Mouse (Mus musculus): ENCODE measurements around the gene Uba7. TPM values are rescaled to one million over a fixed set of nuclear protein-coding genes. Genes with fewer than 3 reads are reported as not detected.

The Uba7 gene
- 76.8 and 118 TPM in 2 replicates for polyA plus RNA-seq (2012; ENCODE audit: low replicate concordance)

DNA sequence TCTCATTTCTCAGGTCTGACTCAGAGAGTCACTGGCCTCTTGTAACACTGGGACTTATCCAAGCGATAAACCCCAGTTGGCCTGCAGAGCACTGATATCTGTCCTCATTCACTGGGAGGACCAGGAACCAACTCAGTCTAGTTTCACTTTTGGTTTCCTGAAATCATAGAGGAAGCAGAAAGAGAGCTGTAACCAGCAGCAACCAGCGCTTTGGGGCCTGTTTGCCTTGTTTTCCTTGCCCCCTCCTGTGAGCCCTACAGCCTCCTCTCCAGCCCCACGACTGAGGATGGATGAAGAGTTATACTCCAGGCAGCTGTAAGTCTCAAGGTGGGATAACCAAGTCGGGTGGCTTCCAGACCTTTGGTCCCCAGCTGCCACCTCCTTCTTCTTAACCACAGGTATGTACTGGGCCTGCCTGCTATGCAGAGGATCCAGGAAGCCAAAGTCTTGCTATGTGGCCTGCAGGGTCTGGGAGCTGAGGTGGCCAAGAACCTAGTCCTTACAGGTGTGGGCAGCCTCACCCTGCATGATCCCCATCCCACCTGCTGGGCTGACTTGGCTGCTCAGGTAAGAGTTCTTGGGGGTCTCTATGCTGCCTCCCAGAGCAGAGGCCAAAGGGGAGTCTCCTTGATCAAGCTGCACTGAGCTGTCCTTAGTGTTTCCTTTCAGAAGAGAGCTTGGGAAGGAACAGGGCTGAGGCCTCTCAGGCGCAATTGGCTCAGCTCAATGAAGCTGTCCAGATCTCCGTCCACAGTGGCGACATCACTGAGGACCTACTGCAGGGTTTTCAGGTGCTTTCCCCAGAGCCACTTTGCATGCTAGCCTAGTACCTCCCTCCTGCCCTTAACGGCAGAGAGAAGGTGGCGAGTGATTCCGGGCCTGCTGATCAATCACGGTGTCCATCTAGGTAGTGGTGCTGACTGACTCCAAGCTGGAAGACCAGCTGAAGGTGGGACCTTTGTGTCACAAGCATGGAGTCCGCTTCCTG, at the start of gene Uba7:
Uba7 (plus strand) TSS at position 107 of the 988 bp plus-strand sequence.

GRCm38 (mm10) chr9:107928169-107928568, 47.1 kb upstream of the Uba7 start, which contains the start of gene Actl11:
Gene Actl11, plus strand, starts transcription at chr9:107928469.

GRCm38 (mm10) chr9:107935374-107935773, 39.9 kb upstream of the Uba7 start, which contains the start of gene Camkv:
Gene Camkv, plus strand, starts transcription at chr9:107935674.

GRCm38 (mm10) chr9:107949922-107950235, 25.4 kb upstream of the Uba7 start, which contains the start of gene Traip:
Gene Traip, plus strand, starts transcription at chr9:107950136.

GRCm38 (mm10) chr9:107982681-107983346, 7.5 kb downstream of the Uba7 start, which contains the start of gene Gm20661:
Gene Gm20661, plus strand, starts transcription at chr9:107983058.

GRCm38 (mm10) chr9:107985131-107986119, 10.1 kb downstream of the Uba7 start, which contains the start of gene Inka1:
Gene Inka1, minus strand, starts transcription at chr9:107985879.

GRCm38 (mm10) chr9:107992197-107992596, 16.9 kb downstream of the Uba7 start, which contains the start of gene Cdhr4:
Gene Cdhr4, plus strand, starts transcription at chr9:107992497.

DNA sequence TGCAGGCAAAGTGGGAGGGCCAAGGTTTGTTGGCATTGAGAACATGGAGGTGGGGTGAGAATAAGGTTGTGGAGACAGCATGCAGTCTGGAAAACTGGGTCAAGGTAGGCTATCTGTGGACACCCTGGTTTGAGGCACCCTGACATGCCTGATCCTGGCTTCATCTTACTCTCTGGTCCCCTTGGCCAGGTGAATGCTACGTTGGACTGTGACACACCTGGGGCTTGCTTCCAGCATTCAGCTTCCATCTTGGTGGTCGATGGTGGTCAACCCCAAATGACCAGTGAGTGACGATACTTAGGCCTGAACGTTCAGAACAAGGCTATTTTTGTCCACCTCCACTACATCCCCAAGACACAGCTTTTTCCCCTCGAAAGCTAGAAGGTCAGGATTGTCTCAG, 20.7 kb downstream of the Uba7 start, which contains the start of gene Gm20662:
Gm20662 (plus strand) TSS at position 301 of the 400 bp plus-strand sequence.

DNA sequence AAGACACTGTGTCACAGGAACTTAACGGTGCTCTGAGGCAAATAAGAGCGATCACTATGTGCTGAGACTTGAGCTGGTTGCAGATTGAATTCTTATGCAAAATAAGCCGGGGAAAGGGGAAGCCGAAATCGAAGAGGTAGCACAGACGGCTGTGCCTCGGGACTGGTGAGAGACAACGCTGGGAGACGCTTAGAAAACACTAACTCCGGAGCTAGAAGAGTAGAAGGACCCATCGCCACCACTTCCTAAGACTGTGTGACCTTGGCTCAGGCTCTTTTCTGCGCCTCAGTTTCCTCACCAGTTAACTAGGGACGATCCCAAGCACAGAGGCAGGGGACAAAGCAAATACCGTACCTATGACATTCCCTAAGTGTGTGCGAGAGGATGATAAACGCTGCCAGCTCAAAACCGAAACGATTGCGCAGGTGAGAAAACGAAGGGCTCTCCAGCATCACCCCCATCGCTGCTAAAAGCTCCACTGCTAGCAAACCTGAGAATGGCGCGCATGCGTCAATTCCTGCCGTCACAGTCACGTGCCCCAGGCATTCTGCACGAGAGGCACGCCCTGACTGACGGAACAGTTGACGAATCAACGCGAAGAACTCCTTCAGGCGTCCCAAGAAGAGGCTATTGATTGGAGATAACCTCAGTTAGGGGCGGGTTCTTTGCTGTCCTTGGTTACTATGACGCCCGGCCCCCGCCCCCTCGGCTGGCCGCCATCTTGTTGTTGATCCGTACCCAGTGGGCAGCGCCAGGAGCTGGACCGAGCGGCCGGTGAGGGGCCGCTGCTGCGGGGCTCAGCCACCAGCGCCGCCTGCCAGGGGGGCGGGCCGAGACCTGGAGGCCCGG, 26.8 kb downstream of the Uba7 start, which contains the start of gene Ip6k1:
Ip6k1 (plus strand) TSS at position 580 of the 849 bp plus-strand sequence.

Other genes with a start within 250 kb of the Uba7 start
- gene Rbm5, start 204.5 kb upstream of the Uba7 start, polyA plus RNA-seq (2012; ENCODE audit: low replicate concordance): 23.3 and 38.8 TPM in 2 replicates
- gene Rbm6, start 102.3 kb upstream of the Uba7 start, polyA plus RNA-seq (2012; ENCODE audit: low replicate concordance): 10.8 and 14.4 TPM in 2 replicates
- 14.0 and 30.7 TPM in 2 replicates for gene Mon1a, start 87.4 kb upstream of the Uba7 start, polyA plus RNA-seq (2012; ENCODE audit: low replicate concordance)
- gene Mst1r, start 68.6 kb upstream of the Uba7 start, polyA plus RNA-seq (2012; ENCODE audit: low replicate concordance): 11.4 and 21.0 TPM in 2 replicates
- gene Actl11, start 47.0 kb upstream of the Uba7 start, polyA plus RNA-seq (2012; ENCODE audit: low replicate concordance): not detected in 2 replicates
- not detected in 2 replicates for gene Camkv, start 39.8 kb upstream of the Uba7 start, polyA plus RNA-seq (2012; ENCODE audit: low replicate concordance)
- gene Traip, start 25.4 kb upstream of the Uba7 start, polyA plus RNA-seq (2012; ENCODE audit: low replicate concordance): 2.7 and 6.5 TPM in 2 replicates
- 0.18 and 0.74 TPM in 2 replicates for gene Gm20661, start 7.6 kb downstream of the Uba7 start, polyA plus RNA-seq (2012; ENCODE audit: low replicate concordance)
- gene Inka1, start 10.4 kb downstream of the Uba7 start, polyA plus RNA-seq (2012; ENCODE audit: low replicate concordance): 50.5 and 70.3 TPM in 2 replicates
- gene Cdhr4, start 17.0 kb downstream of the Uba7 start, polyA plus RNA-seq (2012; ENCODE audit: low replicate concordance): 2.4 and 4.9 TPM in 2 replicates
- 0.19 and 0.35 TPM in 2 replicates for gene Gm20662, start 20.8 kb downstream of the Uba7 start, polyA plus RNA-seq (2012; ENCODE audit: low replicate concordance)
- gene Ip6k1, start 27.0 kb downstream of the Uba7 start, polyA plus RNA-seq (2012; ENCODE audit: low replicate concordance): 72.3 and 72.6 TPM in 2 replicates
- 2.6 and 31.6 TPM in 2 replicates for gene Gmppb, start 73.7 kb downstream of the Uba7 start, polyA plus RNA-seq (2012; ENCODE audit: low replicate concordance)
- gene Amigo3, start 77.7 kb downstream of the Uba7 start, polyA plus RNA-seq (2012; ENCODE audit: low replicate concordance): 0.14 and 1.2 TPM in 2 replicates
- 8.1 and 8.2 TPM in 2 replicates for gene Mst1, start 104.9 kb downstream of the Uba7 start, polyA plus RNA-seq (2012; ENCODE audit: low replicate concordance)
- 173 and 722 TPM in 2 replicates for gene Rnf123, start 107.8 kb downstream of the Uba7 start, polyA plus RNA-seq (2012; ENCODE audit: low replicate concordance)
- gene Apeh, start 119.1 kb downstream of the Uba7 start, polyA plus RNA-seq (2012; ENCODE audit: low replicate concordance): 69.6 and 170 TPM in 2 replicates
- gene Bsn, start 214.9 kb downstream of the Uba7 start, polyA plus RNA-seq (2012; ENCODE audit: low replicate concordance): 1.0 and 3.3 TPM in 2 replicates